Mouse (Mus musculus) C2C12 (cell line): ENCODE measurements around the gene Iscu.

Experiments
- CEBPB ChIP-seq: IDR thresholded peaks from one replicate; pipeline ENCODE4 v1.6.1; 2011; ENCODE audit warnings: low read depth, mild to moderate bottlenecking, control low read depth, moderate library complexity
- CTCF ChIP-seq: IDR thresholded peaks from one replicate; pipeline ENCODE4 v1.5.1; 2011; ENCODE audit not compliant: control insufficient read depth, insufficient read depth, insufficient read length
- MAX ChIP-seq: IDR thresholded peaks from one replicate; pipeline ENCODE4 v1.6.1; 2011; ENCODE audit warnings: mild to moderate bottlenecking, control low read depth
- MYOD1 ChIP-seq: IDR thresholded peaks from one replicate; pipeline ENCODE4 v1.6.1; 2011; ENCODE audit warnings: low read depth; ENCODE audit not compliant: control insufficient read depth, insufficient read length
- MYOG ChIP-seq: IDR thresholded peaks from one replicate; pipeline ENCODE4 v1.6.1; 2011; ENCODE audit not compliant: control insufficient read depth, insufficient read length; ENCODE audit errors: extremely low read depth
- USF1 ChIP-seq: IDR thresholded peaks from one replicate; pipeline ENCODE4 v1.6.1; 2011; ENCODE audit warnings: low read depth, mild to moderate bottlenecking, control low read depth, moderate library complexity

DNA sequence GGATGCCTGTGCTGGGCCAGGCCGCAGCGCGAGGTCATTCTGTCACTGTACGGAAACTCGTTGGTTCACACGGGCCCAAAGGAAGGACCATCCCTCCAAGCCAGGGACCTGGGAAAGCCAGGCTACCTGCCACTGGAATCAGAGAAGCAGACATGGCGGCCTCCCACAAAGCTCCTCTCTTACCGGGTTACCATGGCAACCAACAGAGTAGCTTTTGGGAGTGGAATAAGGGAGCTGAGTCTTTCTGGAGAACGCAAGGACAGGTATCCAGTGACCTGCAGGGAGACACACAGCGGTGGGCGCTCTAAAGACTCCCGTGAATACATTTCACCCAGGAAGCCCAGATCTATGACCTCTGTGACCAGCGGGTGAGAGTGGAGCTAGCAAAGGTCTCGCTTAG, 46.0 kb downstream of the Iscu start:
- TF ChIP-seq CTCF (no peak), MAX (no peak), USF1 (no peak), MYOG (no peak), CEBPB (no peak), MYOD1 (no peak)
